Mouse (Mus musculus) CH12.LX (cell line): ENCODE data around the gene Ctsl. TPM values are rescaled to one million over a fixed set of nuclear protein-coding genes. Genes with fewer than 3 reads are reported as not detected.

Source experiments
- DNase-seq: peaks from one replicate; pipeline ENCODE4 v3.0.0-alpha.2; 2013; ENCODE audit errors: extremely low read depth
- H3K27ac ChIP-seq: 2 replicates; pipeline ENCODE4 v1.5.1; 2012; ENCODE audit warnings: low read depth, mild to moderate bottlenecking, control low read depth, moderate library complexity; ENCODE audit not compliant: insufficient read depth
- H3K27me3 ChIP-seq: replicated peaks from 2 replicates; pipeline ENCODE3; 2012; ENCODE audit warnings: inconsistent platforms
- H3K36me3 ChIP-seq, 2 experiments: replicated peaks in 1 of 2; 2 replicates each; pipeline versions ENCODE3 to v1.6.1; 2012; ENCODE audit warnings: inconsistent platforms in 1 of 2, low read length in 1 of 2, mild to moderate bottlenecking in 1 of 2, mixed read lengths in 1 of 2, moderate library complexity in 1 of 2; ENCODE audit not compliant: control insufficient read depth in 1 of 2, insufficient read depth in 1 of 2
- H3K4me1 ChIP-seq, 2 experiments: 2 replicates each; pipeline ENCODE4 v1.6.1; 2012; ENCODE audit warnings: inconsistent platforms in 1 of 2, moderate library complexity in 1 of 2; ENCODE audit not compliant: insufficient read depth in 2 of 2, control insufficient read depth in 1 of 2
- H3K4me2 ChIP-seq: 2 replicates; pipeline ENCODE4 v1.6.1; 2012; ENCODE audit warnings: low read depth, mild to moderate bottlenecking, control low read depth; ENCODE audit not compliant: poor library complexity, insufficient read depth, severe bottlenecking
- H3K4me3 ChIP-seq, 3 experiments: fragments of 150-350 bp in 1 of 3; sonication (generic) in 1 of 3; replicated peaks in 1 of 3; 2 replicates each; pipeline versions ENCODE3 to v1.5.1; 2011 to 2012; ENCODE audit warnings: low read depth in 2 of 3, low read length in 2 of 3, mild to moderate bottlenecking in 2 of 3, moderate library complexity in 2 of 3, control low read depth in 1 of 3, improper control_type of control experiment in 1 of 3, inconsistent platforms in 1 of 3, mixed read lengths in 1 of 3; ENCODE audit not compliant: poor library complexity in 1 of 3
- H3K79me2 ChIP-seq: replicated peaks from 2 replicates; pipeline ENCODE4 v1.6.1; 2012; ENCODE audit warnings: mild to moderate bottlenecking, moderate library complexity; ENCODE audit not compliant: control insufficient read depth, poor library complexity, insufficient read depth, severe bottlenecking; ENCODE audit errors: extremely low read depth
- H3K9ac ChIP-seq: 2 replicates; pipeline ENCODE4 v1.6.1; 2012; ENCODE audit warnings: low read depth, mild to moderate bottlenecking, control low read depth, moderate library complexity; ENCODE audit not compliant: insufficient read depth
- H3K9me3 ChIP-seq: replicated peaks from 2 replicates; pipeline ENCODE3; 2012; ENCODE audit warnings: low read length, inconsistent platforms, mixed read lengths
- CHD1 ChIP-seq: IDR thresholded peaks from 2 replicates; pipeline ENCODE4 v1.6.1; 2012; ENCODE audit warnings: low read depth, low read length, improper control_type of control experiment, inconsistent platforms
- E2F4 ChIP-seq: IDR thresholded peaks from 2 replicates; pipeline ENCODE4 v1.6.1; 2011; ENCODE audit warnings: low read depth, low read length, improper control_type of control experiment; ENCODE audit not compliant: insufficient replicate concordance
- EP300 ChIP-seq: IDR thresholded peaks from 2 replicates; pipeline ENCODE4 v1.6.1; 2011; ENCODE audit warnings: low read length, improper control_type of control experiment
- HCFC1 ChIP-seq: IDR thresholded peaks from 2 replicates; pipeline ENCODE4 v1.6.1; 2012; ENCODE audit warnings: low read depth, mild to moderate bottlenecking, inconsistent platforms, low read length, improper control_type of control experiment
- JUN ChIP-seq: IDR thresholded peaks from 2 replicates; pipeline ENCODE4 v1.6.1; 2011; ENCODE audit warnings: low read depth, mild to moderate bottlenecking, low read length, improper control_type of control experiment, moderate library complexity; ENCODE audit not compliant: insufficient read depth
- KAT2A ChIP-seq: IDR thresholded peaks from 2 replicates; pipeline ENCODE4 v1.6.1; 2012; ENCODE audit warnings: low read length, improper control_type of control experiment, inconsistent platforms; ENCODE audit not compliant: insufficient replicate concordance
- MAX ChIP-seq: IDR thresholded peaks from 2 replicates; pipeline ENCODE4 v1.6.1; 2011; ENCODE audit warnings: low read length, improper control_type of control experiment
- MAZ ChIP-seq: IDR thresholded peaks from 2 replicates; pipeline ENCODE4 v1.6.1; 2012; ENCODE audit warnings: low read depth, mild to moderate bottlenecking, inconsistent platforms, low read length, improper control_type of control experiment, moderate library complexity
- MXI1 ChIP-seq: IDR thresholded peaks from 2 replicates; pipeline ENCODE4 v1.6.1; 2011; ENCODE audit warnings: mild to moderate bottlenecking, low read depth, low read length, improper control_type of control experiment
- MYC ChIP-seq: IDR thresholded peaks from 2 replicates; pipeline ENCODE4 v1.6.1; 2011; ENCODE audit warnings: low read depth, mild to moderate bottlenecking, improper control_type of control experiment, low read length
- PAX5 ChIP-seq: IDR thresholded peaks from 2 replicates; pipeline ENCODE4 v1.6.1; 2012; ENCODE audit warnings: low read length, inconsistent platforms, mixed read lengths
- POLR2A ChIP-seq: IDR thresholded peaks from 2 replicates; pipeline ENCODE4 v1.6.1; 2011; ENCODE audit warnings: low read depth, mild to moderate bottlenecking, improper control_type of control experiment, low read length
- SIN3A ChIP-seq: IDR thresholded peaks from 2 replicates; pipeline ENCODE4 v1.6.1; 2012; ENCODE audit warnings: low read length, improper control_type of control experiment, inconsistent platforms
- UBTF ChIP-seq: IDR thresholded peaks from 2 replicates; pipeline ENCODE4 v1.6.1; 2012; ENCODE audit warnings: low read depth, mild to moderate bottlenecking, inconsistent platforms, low read length, improper control_type of control experiment, moderate library complexity
- ZC3H11A ChIP-seq: IDR thresholded peaks from 2 replicates; pipeline ENCODE4 v1.6.1; 2012; ENCODE audit warnings: low read depth, mild to moderate bottlenecking, inconsistent platforms, low read length, improper control_type of control experiment
- ZNF384 ChIP-seq: IDR thresholded peaks from 2 replicates; pipeline ENCODE4 v1.6.1; 2012; ENCODE audit warnings: low read depth, low read length, improper control_type of control experiment, inconsistent platforms
- dilution Hi-C: fragments of 300-500 bp; cut with MboI; formaldehyde crosslinking; loops from 2 replicates; pipeline ENCODE4 v1.14.3; 2020; ENCODE audit warnings: low sequenced_read_pairs; ENCODE audit not compliant: extremely low pct_unique_long_range_greater_than_20kb, extremely low pct_ligation_motif_present
- in situ Hi-C: fragments of 300-500 bp; cut with MboI; formaldehyde crosslinking; loops from 3 replicates; pipeline ENCODE4 v1.14.3; 2019; ENCODE audit warnings: low sequenced_read_pairs, low pct_ligation_motif_present, low pct_unique_long_range_greater_than_20kb, mixed read lengths
- polyA plus RNA-seq: library from polyadenylated mRNA; unstranded; fragments of >175 nt; gene quantifications from 2 replicates; pipeline ENCODE4 v1.2.1, GENCODE M21; 2012; ENCODE audit warnings: low read depth; ENCODE audit not compliant: insufficient read length
- total RNA-seq, 2 experiments: library from RNA; depleted of rRNA; stranded (reverse); fragments of 300-350 nt in 1 of 2; fragments of >200 nt in 1 of 2; gene quantifications; 2 replicates each; pipeline ENCODE4 v1.2.3; 2012 to 2014

Gene Ctsl
- total and polyA plus RNA-seq, 3 experiments, result 0.89 to 6.5 (median 4.6) TPM

DNA sequence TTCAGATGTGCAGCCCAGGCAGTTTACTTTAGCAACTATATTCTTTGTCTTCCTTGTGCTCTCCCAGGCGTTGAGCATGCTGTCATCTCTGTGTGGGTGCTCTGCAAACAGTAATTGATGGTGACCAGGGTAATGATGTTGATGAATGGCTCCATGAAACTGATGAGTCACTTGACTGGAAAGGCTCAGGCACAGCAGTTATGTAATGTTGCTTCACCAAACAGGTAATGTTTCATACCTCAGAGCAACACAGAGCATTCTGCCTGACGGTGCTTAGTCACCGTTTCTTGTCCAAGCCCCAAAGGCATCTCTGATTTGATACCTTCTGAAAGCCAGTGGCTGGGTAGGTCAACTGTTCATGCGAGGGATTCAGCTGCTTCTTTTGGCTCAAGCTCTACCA is 17.7 kb upstream of the Ctsl start:
- no peak overlapping the region for H3K4me2 ChIP-seq
- no peaks in the 10 kb centered on the region for H3K79me2 ChIP-seq
- no peak overlapping the region for H3K4me3 ChIP-seq
- H3K9ac ChIP-seq, result no peak overlapping the region
- dilution Hi-C loops, result no loop called here
- no peak overlapping the region for H3K27ac ChIP-seq
- H3K4me1 ChIP-seq, result no peaks in the 10 kb centered on the region
- no peaks in the 10 kb centered on the region for H3K36me3 ChIP-seq
- no peaks in the 10 kb centered on the region for H3K27me3 ChIP-seq
- TF ChIP-seq SIN3A, result no peak
- no peak for TF ChIP-seq PAX5
- TF ChIP-seq POLR2A, result no peak
- TF ChIP-seq E2F4, result no peak
- DNase-seq, result no peak
- in situ Hi-C loops, result no loop called here
- H3K9me3 ChIP-seq, result no peaks in the 10 kb centered on the region

DNA sequence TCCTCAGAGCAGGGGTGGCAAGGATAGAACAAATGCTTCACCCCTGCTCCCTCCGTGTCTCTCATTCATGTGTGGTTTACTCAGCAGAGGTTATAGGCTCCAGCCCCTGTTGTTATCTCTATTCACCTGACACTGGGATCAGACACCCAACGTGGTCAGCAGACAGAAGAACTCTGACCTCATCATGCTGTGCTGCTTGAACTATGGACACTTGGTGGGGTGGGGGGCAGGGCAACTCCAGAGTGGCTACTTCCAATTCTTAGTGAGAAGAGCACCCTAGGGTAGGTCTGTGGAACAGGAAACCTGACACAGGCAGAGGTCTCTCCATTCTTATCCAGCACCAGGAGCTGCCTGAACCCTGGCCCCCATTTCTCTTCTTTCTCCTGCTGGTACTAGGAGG is 15.4 kb upstream of the Ctsl start:
- Histone ChIP-seq H3K27me3 (no peaks in the 10 kb centered on the region), H3K9me3 (no peaks in the 10 kb centered on the region), H3K4me3 (no peak overlapping the region), H3K27ac (no peak overlapping the region)
- no peak for DNase-seq
- no peak for TF ChIP-seq UBTF
- no peak for TF ChIP-seq MXI1
- TF ChIP-seq MAX, result no peak
- TF ChIP-seq ZNF384, result no peak
- no peak for TF ChIP-seq ZC3H11A
- TF ChIP-seq KAT2A, result no peak
- TF ChIP-seq MAZ, result no peak
- no peak for TF ChIP-seq HCFC1
- no peak for TF ChIP-seq CHD1
- TF ChIP-seq, all 38 proteins: peak for 0
- no peaks in the 10 kb centered on the region for H3K36me3 ChIP-seq
- dilution Hi-C loops, result no loop called here
- no peak overlapping the region for H3K9ac ChIP-seq
- no peak overlapping the region for H3K4me2 ChIP-seq
- no peaks in the 10 kb centered on the region for H3K4me1 ChIP-seq
- in situ Hi-C loops, result no loop called here
- H3K79me2 ChIP-seq, result no peaks in the 10 kb centered on the region

GRCm38 (mm10) chr13:64384937-64385336 is 14.2 kb upstream of the Ctsl start:
- no peak for DNase-seq
- in situ Hi-C loops (no loop called here), dilution Hi-C loops (no loop called here)
- no peaks in the 10 kb centered on the region for H3K4me1 ChIP-seq
- no peak overlapping the region for H3K4me2 ChIP-seq
- no peak overlapping the region for H3K4me3 ChIP-seq
- no peaks in the 10 kb centered on the region for H3K27me3 ChIP-seq
- no peak overlapping the region for H3K9ac ChIP-seq
- TF ChIP-seq MYC, result no peak
- TF ChIP-seq JUN, result no peak
- TF ChIP-seq HCFC1, result no peak
- TF ChIP-seq CHD1, result no peak
- TF ChIP-seq EP300, result no peak
- no peak overlapping the region for H3K27ac ChIP-seq
- H3K79me2 ChIP-seq, result no peaks in the 10 kb centered on the region
- H3K9me3 ChIP-seq, result no peaks in the 10 kb centered on the region
- H3K36me3 ChIP-seq, result no peaks in the 10 kb centered on the region
